9 mouse cellular contexts compared by ENCODE assay signal in the genomic region with DNA sequence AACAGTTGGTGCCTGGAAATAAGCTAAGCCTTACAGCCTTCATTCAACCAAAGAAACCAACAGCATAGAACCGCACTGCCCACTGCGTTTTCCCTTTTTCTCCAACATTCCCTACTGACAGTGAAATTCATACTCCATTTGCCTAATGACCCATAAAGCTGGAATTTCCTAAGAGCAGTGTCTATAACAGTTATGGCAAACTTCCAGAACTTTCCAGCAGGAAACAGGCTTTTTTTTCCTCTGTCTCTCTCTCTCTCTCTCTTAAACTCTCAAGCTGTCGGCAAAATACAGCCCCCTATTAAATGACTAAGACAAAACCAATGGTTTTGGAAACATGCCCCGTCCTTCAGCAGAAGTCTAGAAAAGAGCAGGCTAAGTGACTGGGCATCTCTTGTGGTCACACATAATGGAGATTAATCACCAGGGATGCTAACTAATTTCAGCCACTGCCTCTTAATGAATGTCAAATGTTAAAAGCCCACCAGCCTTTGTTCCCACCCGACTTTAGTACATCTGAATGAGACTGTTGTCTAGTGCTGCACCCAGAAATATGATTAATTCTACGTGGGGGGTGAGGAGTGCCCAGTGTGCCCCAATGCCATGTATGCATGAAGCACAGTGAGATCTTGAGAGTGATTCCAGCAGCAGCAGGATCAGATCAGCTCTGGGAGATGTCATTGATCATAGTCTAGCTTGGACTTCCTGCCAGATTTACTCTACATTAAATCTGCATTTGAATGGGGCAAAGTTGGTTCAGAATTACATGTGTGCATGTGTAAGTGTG.
DNase-seq lines count a peak whose midpoint lies in the region; ATAC-seq and TF ChIP-seq lines count a peak whose summit lies in the region.
"Had no signal": no experiment of that assay in that cellular context is flagged by ENCODE, and none has a peak within 500 bp of the region (broad histone marks: within the 10 kb centered on the region; RNA-seq: fewer than 3 reads in every experiment).

No protein-coding gene starts in this region.

- no peak overlapping the region for H3K4me3 ChIP-seq in liver, adult 2 months (ENCODE audit: insufficient read depth, low read depth, low read length)
- no peak overlapping the region for H3K4me3 ChIP-seq in hindbrain, embryonic 12.5 days

- TF ChIP-seq CTCF in liver, adult 2 months (IDR thresholded peaks at IDR 0.05; ENCODE audit: low read depth, low read length), result no peak

- peak; percentile 81 for ATAC-seq in hindbrain, embryonic 12.5 days (ENCODE audit: low FRiP score)
- no peak for ATAC-seq in erythroid progenitor cell, adult 5-6 weeks (replicated peaks; ENCODE audit: low FRiP score, poor library complexity, severe bottlenecking)

- peak; percentile 15 for DNase-seq in liver, adult 2 months (ENCODE audit: extremely low read depth, low read depth, low spot score)
- no peak for DNase-seq in liver
- peak; percentile 36 for DNase-seq in brain, adult 2 months (ENCODE audit: low read depth, low spot score)
- DNase-seq in mesoderm, embryonic 11.5 days (ENCODE audit: low read depth, low spot score), result peak; percentile 41
- DNase-seq in spleen, adult 12 weeks (ENCODE audit: low spot score), result no peak
- DNase-seq: gastrocnemius, postnatal 36 days; layer of hippocampus, adult 9-11 months had no signal

- TF ChIP-seq POLR2A in liver, adult 2 months (IDR thresholded peaks at IDR 0.05; ENCODE audit: extremely low read depth, insufficient read depth, low read length), result no peak

- H3K79me2 ChIP-seq in liver, adult 2 months (ENCODE audit: control insufficient read depth, insufficient read depth, low read length), result no peaks in the 10 kb centered on the region

- no peak overlapping the region for H3K4me2 ChIP-seq in hindbrain, embryonic 12.5 days (replicated peaks)

- 73% methylated on average over 6 of the region's 6 CpGs for WGBS in liver, adult 2 months
- 34% methylated on average over 6 of the region's 6 CpGs for WGBS in hindbrain, embryonic 12.5 days

- no peaks in the 10 kb centered on the region for H3K27me3 ChIP-seq in liver, adult 2 months (ENCODE audit: control insufficient read depth, insufficient read depth, low read length)
- H3K27me3 ChIP-seq in hindbrain, embryonic 12.5 days, result no peaks in the 10 kb centered on the region

- no peak overlapping the region for H3K9ac ChIP-seq in liver, adult 2 months (ENCODE audit: low read depth, low read length)
- H3K9ac ChIP-seq in hindbrain, embryonic 12.5 days, result no peak overlapping the region

- H3K9me3 ChIP-seq in hindbrain, embryonic 12.5 days (replicated peaks), result no peaks in the 10 kb centered on the region

- no peaks in the 10 kb centered on the region; the same call in 1 of the 2 replicates for H3K4me1 ChIP-seq in liver, adult 2 months (ENCODE audit: control insufficient read depth, insufficient read depth, low read length)
- peaks cover 20% of the 10 kb centered on the region; the same call in 1 of the 2 replicates for H3K4me1 ChIP-seq in hindbrain, embryonic 12.5 days

- H3K36me3 ChIP-seq in liver, adult 2 months (ENCODE audit: control insufficient read depth, insufficient read depth, low read length), result no peaks in the 10 kb centered on the region
- H3K36me3 ChIP-seq in hindbrain, embryonic 12.5 days, result no peaks in the 10 kb centered on the region

- H3K27ac ChIP-seq in liver, adult 2 months (replicated peaks; ENCODE audit: insufficient read depth, low read depth, low read length), result no peak overlapping the region
- H3K27ac ChIP-seq in hindbrain, embryonic 12.5 days, result peak overlapping the region; percentile 44; the same call in 1 of the 2 replicates

Comparison
In these comparisons a context has a peak if more than half of its experiments do, and no peak if none do; other contexts are left out.
1. DNase-seq: peak in liver, adult 2 months (single experiment), brain, adult 2 months (single experiment) and mesoderm, embryonic 11.5 days (single experiment); none in liver (single experiment) and spleen, adult 12 weeks (single experiment).